Mouse (Mus musculus): ENCODE results near the gene Rnf19b. TPM values are rescaled to one million over a fixed set of nuclear protein-coding genes. Genes with fewer than 3 reads are reported as not detected.
A peak's percentile ranks its signal among the peaks of the same experiment; 100 is the strongest.

The Rnf19b gene
- polyA plus RNA-seq, 1 experiment from 2014 or later, result 4.8 TPM

GRCm38 (mm10) chr4:129108624-129109023, 50.6 kb downstream of the Rnf19b start:
- WGBS (ENCODE audit: insufficient replicate concordance), result 79% methylated on average over 7 of the region's 7 CpGs
- no peaks in the 10 kb centered on the region for H3K36me3 ChIP-seq (replicated peaks)
- no peak overlapping the region for H3K4me3 ChIP-seq (replicated peaks)
- no peaks in the 10 kb centered on the region for H3K9me3 ChIP-seq (replicated peaks)
- H3K4me2 ChIP-seq, result no peak overlapping the region
- H3K4me1 ChIP-seq (replicated peaks), result peaks cover 6% of the 10 kb centered on the region
- H3K27me3 ChIP-seq, result peaks cover 65% of the 10 kb centered on the region
- ATAC-seq (ENCODE audit: insufficient read depth), result no peak
- H3K27ac ChIP-seq (replicated peaks), result no peak overlapping the region
- H3K9ac ChIP-seq, result no peak overlapping the region

- ATAC-seq (ENCODE audit: insufficient read depth), result no peak
- H3K4me2 ChIP-seq, result no peak overlapping the region
- 75% methylated on average over 6 of the region's 6 CpGs for WGBS (ENCODE audit: insufficient replicate concordance)
- H3K4me3 ChIP-seq (replicated peaks), result no peak overlapping the region
- no peaks in the 10 kb centered on the region for H3K36me3 ChIP-seq (replicated peaks)
- peaks cover 62% of the 10 kb centered on the region for H3K27me3 ChIP-seq
- no peak overlapping the region for H3K27ac ChIP-seq (replicated peaks)
- H3K9me3 ChIP-seq (replicated peaks), result no peaks in the 10 kb centered on the region
- H3K9ac ChIP-seq, result no peak overlapping the region
- no peaks in the 10 kb centered on the region; the same call in 1 of the 2 replicates for H3K4me1 ChIP-seq (replicated peaks)
These were observed 52.7 kb downstream of the Rnf19b start for GRCm38 (mm10) chr4:129110804-129111203.

- H3K36me3 ChIP-seq (replicated peaks), result no peaks in the 10 kb centered on the region
- no peaks in the 10 kb centered on the region for H3K9me3 ChIP-seq (replicated peaks)
- no peak overlapping the region for H3K9ac ChIP-seq
- ATAC-seq (ENCODE audit: insufficient read depth), result no peak
- H3K4me2 ChIP-seq, result no peak overlapping the region
- no peak overlapping the region for H3K27ac ChIP-seq (replicated peaks)
- H3K4me1 ChIP-seq (replicated peaks), result no peaks in the 10 kb centered on the region; the same call in 1 of the 2 replicates
- no peak overlapping the region for H3K4me3 ChIP-seq (replicated peaks)
- WGBS (ENCODE audit: insufficient replicate concordance), result 42% methylated on average over 11 of the region's 11 CpGs
- peaks cover 60% of the 10 kb centered on the region for H3K27me3 ChIP-seq
These were observed 53.3 kb downstream of the Rnf19b start for GRCm38 (mm10) chr4:129111350-129111749.

GRCm38 (mm10) chr4:129112231-129112630, 54.2 kb downstream of the Rnf19b start:
- no peak overlapping the region for H3K4me2 ChIP-seq
- ATAC-seq (ENCODE audit: insufficient read depth), result no peak
- no peak overlapping the region for H3K9ac ChIP-seq
- H3K4me3 ChIP-seq (replicated peaks), result no peak overlapping the region
- no peaks in the 10 kb centered on the region for H3K36me3 ChIP-seq (replicated peaks)
- WGBS (ENCODE audit: insufficient replicate concordance), result 64% methylated on average over 13 of the region's 13 CpGs
- H3K27ac ChIP-seq (replicated peaks), result no peak overlapping the region
- peaks cover 52% of the 10 kb centered on the region for H3K27me3 ChIP-seq
- no peaks in the 10 kb centered on the region for H3K9me3 ChIP-seq (replicated peaks)
- H3K4me1 ChIP-seq (replicated peaks), result no peaks in the 10 kb centered on the region; the same call in 1 of the 2 replicates

- ATAC-seq (ENCODE audit: insufficient read depth), result peak; percentile 54; the same call in 1 of the 2 replicates
- H3K27ac ChIP-seq (replicated peaks), result no peak overlapping the region
- H3K4me1 ChIP-seq (replicated peaks), result no peaks in the 10 kb centered on the region; the same call in 1 of the 2 replicates
- H3K9me3 ChIP-seq (replicated peaks), result no peaks in the 10 kb centered on the region
- H3K4me3 ChIP-seq (replicated peaks), result no peak overlapping the region
- H3K27me3 ChIP-seq, result peaks cover 51% of the 10 kb centered on the region
- no peaks in the 10 kb centered on the region for H3K36me3 ChIP-seq (replicated peaks)
- H3K9ac ChIP-seq, result no peak overlapping the region
- no peak overlapping the region for H3K4me2 ChIP-seq
- 28% methylated on average over 28 of the region's 28 CpGs for WGBS (ENCODE audit: insufficient replicate concordance)
These were observed 55.3 kb downstream of the Rnf19b start for GRCm38 (mm10) chr4:129113083-129113988.

- Histone ChIP-seq H3K4me3 (replicated peaks) (no peak overlapping the region), H3K9me3 (replicated peaks) (no peaks in the 10 kb centered on the region), H3K4me1 (replicated peaks) (peaks cover 9% of the 10 kb centered on the region), H3K36me3 (replicated peaks) (no peaks in the 10 kb centered on the region), H3K4me2 (no peak overlapping the region), H3K27me3 (peaks cover 76% of the 10 kb centered on the region), H3K9ac (no peak overlapping the region), H3K27ac (replicated peaks) (no peak overlapping the region)
- ATAC-seq (ENCODE audit: insufficient read depth), result no peak
- WGBS (ENCODE audit: insufficient replicate concordance), result 72% methylated on average over 8 of the region's 8 CpGs
These were observed 58.6 kb downstream of the Rnf19b start for GRCm38 (mm10) chr4:129116703-129117102.

GRCm38 (mm10) chr4:129117720-129118510, 59.8 kb downstream of the Rnf19b start:
- no peak for ATAC-seq (ENCODE audit: insufficient read depth)
- Histone ChIP-seq H3K27me3 (peaks cover 84% of the 10 kb centered on the region), H3K4me2 (no peak overlapping the region)

GRCm38 (mm10) chr4:129119708-129120107, 61.6 kb downstream of the Rnf19b start:
- no peak overlapping the region for H3K4me2 ChIP-seq
- H3K36me3 ChIP-seq (replicated peaks), result no peaks in the 10 kb centered on the region
- 64% methylated on average over 10 of the region's 10 CpGs for WGBS (ENCODE audit: insufficient replicate concordance)
- no peak overlapping the region for H3K9ac ChIP-seq
- peaks cover 88% of the 10 kb centered on the region for H3K27me3 ChIP-seq
- ATAC-seq (ENCODE audit: insufficient read depth), result no peak
- H3K27ac ChIP-seq (replicated peaks), result no peak overlapping the region
- no peak overlapping the region for H3K4me3 ChIP-seq (replicated peaks)
- H3K9me3 ChIP-seq (replicated peaks), result no peaks in the 10 kb centered on the region
- peaks cover 9% of the 10 kb centered on the region for H3K4me1 ChIP-seq (replicated peaks)

More at GRCm38 (mm10) chr4:129117720-129118510, 59.8 kb downstream of the Rnf19b start:
- Histone ChIP-seq H3K36me3 (replicated peaks) (no peaks in the 10 kb centered on the region), H3K4me1 (replicated peaks) (peaks cover 9% of the 10 kb centered on the region), H3K9me3 (replicated peaks) (no peaks in the 10 kb centered on the region), H3K27ac (replicated peaks) (no peak overlapping the region), H3K9ac (no peak overlapping the region), H3K4me3 (replicated peaks) (no peak overlapping the region)
- 75% methylated on average over 14 of the region's 14 CpGs for WGBS (ENCODE audit: insufficient replicate concordance)

- no peak for ATAC-seq (ENCODE audit: insufficient read depth)
- 3% methylated on average over 59 of the region's 59 CpGs for WGBS (ENCODE audit: insufficient replicate concordance)
- peaks cover 88% of the 10 kb centered on the region for H3K27me3 ChIP-seq
- H3K36me3 ChIP-seq (replicated peaks), result no peaks in the 10 kb centered on the region
- H3K4me2 ChIP-seq, result peak overlapping the region; percentile 63
- H3K4me1 ChIP-seq (replicated peaks), result peaks cover 18% of the 10 kb centered on the region
- H3K4me3 ChIP-seq (replicated peaks), result peak overlapping the region; percentile 39
- H3K27ac ChIP-seq (replicated peaks), result no peak overlapping the region
- H3K9ac ChIP-seq, result no peak overlapping the region
- H3K9me3 ChIP-seq (replicated peaks), result no peaks in the 10 kb centered on the region
These were observed 62.7 kb downstream of the Rnf19b start for GRCm38 (mm10) chr4:129120520-129121445.

GRCm38 (mm10) chr4:129121569-129122086, 63.6 kb downstream of the Rnf19b start, which contains the start of gene Hpca:
Gene Hpca (minus strand): TSS chr4:129122036.
- no peaks in the 10 kb centered on the region for H3K9me3 ChIP-seq (replicated peaks)
- no peak within 1 kb of the TSS for H3K27ac ChIP-seq (replicated peaks)
- no peaks in the 10 kb centered on the region for H3K36me3 ChIP-seq (replicated peaks)
- peak within 1 kb of the TSS; percentile 39 for H3K4me3 ChIP-seq (replicated peaks)
- H3K4me2 ChIP-seq, result peak within 1 kb of the TSS; percentile 63
- 8% methylated on average over 17 of the region's 17 CpGs for WGBS (ENCODE audit: insufficient replicate concordance)
- H3K4me1 ChIP-seq (replicated peaks), result peaks cover 19% of the 10 kb centered on the region
- H3K27me3 ChIP-seq, result peaks cover 92% of the 10 kb centered on the region
- H3K9ac ChIP-seq, result no peak within 1 kb of the TSS
- no peak for ATAC-seq (ENCODE audit: insufficient read depth)
